Mouse (Mus musculus): ENCODE measurements around the gene Nrg4. TPM values are rescaled to one million over a fixed set of nuclear protein-coding genes. Genes with fewer than 3 reads are reported as not detected.

The Nrg4 gene
- polyA plus RNA-seq (2015; fragmentation: Nextera tagmentation; extraction: Ambion mirVana): 1.3 and 1.7 TPM in 2 replicates

GRCm38 (mm10) chr9:55326515-55327233, at the start of gene Nrg4, which contains the start of gene Tmem266:
Nrg4 (minus strand) TSS chr9:55326844.
Tmem266 (plus strand) TSS chr9:55326913.
- no peaks in the 10 kb centered on the region for H3K9me3 ChIP-seq
- peak within 1 kb of the TSS; percentile 67 for H3K4me3 ChIP-seq
- H3K27ac ChIP-seq: peak within 1 kb of the TSS; percentile 86
- peaks cover 29% of the 10 kb centered on the region for H3K4me1 ChIP-seq (replicated peaks)
- peaks cover 20% of the 10 kb centered on the region for H3K27me3 ChIP-seq
- peak; percentile 92 for ATAC-seq (ENCODE audit: low FRiP score)
- peak within 1 kb of the TSS; percentile 75 for H3K4me2 ChIP-seq
- H3K36me3 ChIP-seq: no peaks in the 10 kb centered on the region
- WGBS: under 1% methylated on average over 59 of the region's 82 CpGs
- peak within 1 kb of the TSS; percentile 84 for H3K9ac ChIP-seq

- H3K9ac ChIP-seq: no peak overlapping the region
- ATAC-seq (ENCODE audit: low FRiP score): no peak
Measured at GRCm38 (mm10) chr9:55371908-55372307, 45.3 kb upstream of the Nrg4 start.

GRCm38 (mm10) chr9:55368011-55368410, 41.4 kb upstream of the Nrg4 start:
- no peaks in the 10 kb centered on the region for H3K9me3 ChIP-seq
- H3K27ac ChIP-seq: no peak overlapping the region
- no peaks in the 10 kb centered on the region for H3K27me3 ChIP-seq
- no peak overlapping the region for H3K4me3 ChIP-seq
- H3K4me2 ChIP-seq: no peak overlapping the region
- no peaks in the 10 kb centered on the region for H3K36me3 ChIP-seq
- WGBS: 59% methylated on average over 3 of the region's 3 CpGs
- ATAC-seq (ENCODE audit: low FRiP score): no peak
- no peaks in the 10 kb centered on the region for H3K4me1 ChIP-seq (replicated peaks)
- no peak overlapping the region for H3K9ac ChIP-seq

More at GRCm38 (mm10) chr9:55371908-55372307, 45.3 kb upstream of the Nrg4 start:
- no peak overlapping the region for H3K4me2 ChIP-seq
- WGBS: 89% methylated on average over 7 of the region's 7 CpGs
- H3K4me3 ChIP-seq: no peak overlapping the region
- H3K27me3 ChIP-seq: no peaks in the 10 kb centered on the region
- no peaks in the 10 kb centered on the region for H3K4me1 ChIP-seq (replicated peaks)
- no peak overlapping the region for H3K27ac ChIP-seq
- no peaks in the 10 kb centered on the region for H3K9me3 ChIP-seq
- H3K36me3 ChIP-seq: no peaks in the 10 kb centered on the region

- no peaks in the 10 kb centered on the region for H3K36me3 ChIP-seq
- H3K4me3 ChIP-seq: no peak overlapping the region
- no peaks in the 10 kb centered on the region for H3K4me1 ChIP-seq (replicated peaks)
- no peaks in the 10 kb centered on the region for H3K27me3 ChIP-seq
- ATAC-seq (ENCODE audit: low FRiP score): no peak
- no peaks in the 10 kb centered on the region for H3K9me3 ChIP-seq
- H3K4me2 ChIP-seq: no peak overlapping the region
- H3K27ac ChIP-seq: no peak overlapping the region
- H3K9ac ChIP-seq: no peak overlapping the region
Measured at GRCm38 (mm10) chr9:55363707-55364106, 37.1 kb upstream of the Nrg4 start.

GRCm38 (mm10) chr9:55361969-55362368, 35.3 kb upstream of the Nrg4 start:
- no peak for ATAC-seq (ENCODE audit: low FRiP score)
- H3K27ac ChIP-seq: no peak overlapping the region

DNA sequence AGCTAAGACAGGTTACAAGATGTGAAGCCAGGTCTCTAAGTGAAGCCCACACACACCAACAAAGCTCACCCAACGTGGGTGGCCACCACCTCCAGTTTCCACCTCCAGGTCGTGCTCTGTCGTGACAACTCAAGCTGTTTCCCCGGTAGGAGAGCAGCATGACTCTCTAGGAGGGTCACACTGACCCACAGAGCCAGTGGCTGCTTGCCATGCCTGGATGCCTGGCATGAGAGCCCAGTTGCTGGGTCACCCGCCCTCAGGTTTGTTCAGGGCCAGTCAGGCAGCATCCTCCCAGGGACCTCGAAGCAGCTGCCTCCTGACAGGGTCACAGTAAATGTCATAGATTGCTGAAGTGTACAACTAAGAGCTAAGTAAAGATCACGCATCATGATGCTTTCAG, 34.2 kb upstream of the Nrg4 start:
- 60% methylated on average over 7 of the region's 7 CpGs for WGBS

More at GRCm38 (mm10) chr9:55361969-55362368, 35.3 kb upstream of the Nrg4 start:
- no peaks in the 10 kb centered on the region for H3K36me3 ChIP-seq
- H3K9me3 ChIP-seq: no peaks in the 10 kb centered on the region
- no peak overlapping the region for H3K4me2 ChIP-seq
- no peaks in the 10 kb centered on the region for H3K27me3 ChIP-seq
- 82% methylated on average over 5 of the region's 5 CpGs for whole genome bisulfite sequencing
- no peak overlapping the region for H3K9ac ChIP-seq
- no peak overlapping the region for H3K4me3 ChIP-seq
- H3K4me1 ChIP-seq (replicated peaks): no peaks in the 10 kb centered on the region

DNA sequence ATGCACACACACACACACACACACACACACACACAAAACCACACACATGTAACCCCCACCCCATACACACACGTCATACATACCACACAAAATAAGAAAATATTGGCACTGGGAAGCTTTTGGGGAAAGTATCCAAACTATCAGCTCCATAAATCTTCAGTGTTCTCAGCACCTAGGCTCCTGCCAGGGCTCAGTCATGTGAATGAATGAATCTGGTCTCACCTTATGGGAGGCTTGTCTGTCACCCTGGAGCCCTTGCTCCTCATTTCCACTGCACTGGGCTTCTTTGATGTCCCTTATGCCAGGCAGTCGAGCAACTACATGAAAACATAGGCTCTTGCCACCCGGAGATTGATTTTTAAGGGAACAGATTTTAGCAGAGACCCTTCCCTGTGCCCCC, 33.7 kb upstream of the Nrg4 start:
- H3K4me1 ChIP-seq (replicated peaks): peaks cover 4% of the 10 kb centered on the region
- WGBS: 88% methylated on average over 3 of the region's 3 CpGs
- no peak overlapping the region for H3K4me3 ChIP-seq
- no peaks in the 10 kb centered on the region for H3K27me3 ChIP-seq
- H3K9ac ChIP-seq: no peak overlapping the region
- H3K36me3 ChIP-seq: no peaks in the 10 kb centered on the region
- no peak for ATAC-seq (ENCODE audit: low FRiP score)
- no peak overlapping the region for H3K4me2 ChIP-seq
- H3K9me3 ChIP-seq: no peaks in the 10 kb centered on the region
- H3K27ac ChIP-seq: no peak overlapping the region

More for the DNA sequence above, 34.2 kb upstream of the Nrg4 start:
- Histone ChIP-seq H3K27ac (no peak overlapping the region), H3K9ac (no peak overlapping the region), H3K4me2 (no peak overlapping the region), H3K36me3 (no peaks in the 10 kb centered on the region), H3K27me3 (no peaks in the 10 kb centered on the region), H3K4me3 (no peak overlapping the region), H3K4me1 (replicated peaks) (no peaks in the 10 kb centered on the region), H3K9me3 (no peaks in the 10 kb centered on the region)
- no peak for ATAC-seq (ENCODE audit: low FRiP score)

DNA sequence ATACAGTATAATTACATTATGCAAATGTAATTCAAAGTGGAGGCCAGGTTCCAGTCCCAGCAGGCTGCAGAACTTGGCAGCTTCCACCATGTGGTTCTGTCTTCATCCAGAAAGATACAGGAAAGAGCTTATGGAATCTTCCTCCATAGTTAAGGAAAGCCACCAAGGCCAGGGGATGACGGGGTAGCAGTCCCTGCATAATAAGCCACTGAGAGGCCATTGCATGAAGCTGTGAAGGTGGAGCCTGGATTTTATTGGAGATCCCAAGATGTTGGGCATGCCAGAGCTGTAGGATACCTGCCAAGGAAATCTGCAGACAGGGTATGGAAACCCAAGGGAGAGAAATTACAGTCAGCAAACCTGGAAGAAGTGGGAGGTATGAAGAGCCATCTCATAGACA, 30.5 kb upstream of the Nrg4 start:
- whole genome bisulfite sequencing: 95% methylated on average over 1 of the region's 1 CpGs
- Histone ChIP-seq H3K36me3 (no peaks in the 10 kb centered on the region), H3K27me3 (no peaks in the 10 kb centered on the region), H3K4me3 (no peak overlapping the region), H3K4me2 (no peak overlapping the region), H3K4me1 (replicated peaks) (peaks cover 10% of the 10 kb centered on the region), H3K27ac (no peak overlapping the region), H3K9me3 (no peaks in the 10 kb centered on the region), H3K9ac (no peak overlapping the region)
- ATAC-seq (ENCODE audit: low FRiP score): no peak

GRCm38 (mm10) chr9:55355270-55355834, 28.7 kb upstream of the Nrg4 start:
- H3K9ac ChIP-seq: no peak overlapping the region
- 21% methylated on average over 8 of the region's 8 CpGs for WGBS
- ATAC-seq (ENCODE audit: low FRiP score): peak; percentile 52; the same call in 1 of the 2 replicates

GRCm38 (mm10) chr9:55354686-55355085, 28.0 kb upstream of the Nrg4 start:
- no peaks in the 10 kb centered on the region for H3K36me3 ChIP-seq
- no peaks in the 10 kb centered on the region for H3K9me3 ChIP-seq
- no peak overlapping the region for H3K27ac ChIP-seq
- no peaks in the 10 kb centered on the region for H3K27me3 ChIP-seq
- H3K4me1 ChIP-seq (replicated peaks): peaks cover 10% of the 10 kb centered on the region
- no peak for ATAC-seq (ENCODE audit: low FRiP score)
- H3K4me2 ChIP-seq: no peak overlapping the region
- WGBS: 54% methylated on average over 3 of the region's 3 CpGs
- no peak overlapping the region for H3K9ac ChIP-seq
- H3K4me3 ChIP-seq: no peak overlapping the region

More at GRCm38 (mm10) chr9:55355270-55355834, 28.7 kb upstream of the Nrg4 start:
- Histone ChIP-seq H3K27ac (no peak overlapping the region), H3K4me3 (no peak overlapping the region), H3K27me3 (no peaks in the 10 kb centered on the region), H3K9me3 (no peaks in the 10 kb centered on the region), H3K4me2 (no peak overlapping the region), H3K4me1 (replicated peaks) (peaks cover 10% of the 10 kb centered on the region), H3K36me3 (no peaks in the 10 kb centered on the region)

GRCm38 (mm10) chr9:55348664-55349063, 22.0 kb upstream of the Nrg4 start:
- H3K36me3 ChIP-seq: no peaks in the 10 kb centered on the region
- no peak overlapping the region for H3K27ac ChIP-seq
- no peak overlapping the region for H3K4me2 ChIP-seq
- 84% methylated on average over 3 of the region's 3 CpGs for WGBS
- ATAC-seq (ENCODE audit: low FRiP score): no peak
- H3K4me1 ChIP-seq (replicated peaks): no peaks in the 10 kb centered on the region
- H3K4me3 ChIP-seq: no peak overlapping the region
- no peaks in the 10 kb centered on the region for H3K9me3 ChIP-seq
- no peak overlapping the region for H3K9ac ChIP-seq
- H3K27me3 ChIP-seq: no peaks in the 10 kb centered on the region

GRCm38 (mm10) chr9:55345332-55345731, 18.7 kb upstream of the Nrg4 start:
- H3K9ac ChIP-seq: no peak overlapping the region
- no peak for ATAC-seq (ENCODE audit: low FRiP score)
- no peaks in the 10 kb centered on the region for H3K9me3 ChIP-seq
- H3K4me2 ChIP-seq: no peak overlapping the region
- no peaks in the 10 kb centered on the region for H3K4me1 ChIP-seq (replicated peaks)
- H3K36me3 ChIP-seq: no peaks in the 10 kb centered on the region
- no peaks in the 10 kb centered on the region for H3K27me3 ChIP-seq
- H3K4me3 ChIP-seq: no peak overlapping the region
- H3K27ac ChIP-seq: no peak overlapping the region
- WGBS: 97% methylated on average over 7 of the region's 7 CpGs

GRCm38 (mm10) chr9:55344165-55344564, 17.5 kb upstream of the Nrg4 start:
- H3K4me2 ChIP-seq: no peak overlapping the region
- no peak overlapping the region for H3K9ac ChIP-seq
- ATAC-seq (ENCODE audit: low FRiP score): no peak
- no peaks in the 10 kb centered on the region for H3K4me1 ChIP-seq (replicated peaks)
- H3K27me3 ChIP-seq: no peaks in the 10 kb centered on the region
- no peaks in the 10 kb centered on the region for H3K36me3 ChIP-seq
- H3K9me3 ChIP-seq: no peaks in the 10 kb centered on the region
- H3K27ac ChIP-seq: no peak overlapping the region
- 95% methylated on average over 7 of the region's 7 CpGs for WGBS
- H3K4me3 ChIP-seq: no peak overlapping the region
